Mouse (Mus musculus) adrenal gland, adult 2 months (tissue): Measurements from ENCODE around the gene Impad1. TPM values are rescaled to one million over a fixed set of nuclear protein-coding genes. Genes with fewer than 3 reads are reported as not detected.
A peak's percentile ranks its signal among the peaks of the same experiment; 100 is the strongest.

Experiments
- DNase-seq: peaks from one replicate; pipeline ENCODE4 v3.0.0; 2021
- long read RNA-seq: library from polyadenylated mRNA; stranded (forward); transcript quantifications from one replicate; pipeline ENCODE4 v2.0.0, GENCODE M21; 2021
- polyA plus RNA-seq: library from polyadenylated mRNA; depleted of rRNA; stranded (reverse); fragments of >200 nt; gene quantifications from 2 replicates; pipeline ENCODE4 v1.2.3, GENCODE M21; 2012; rRNA removed
- total RNA-seq, 2 experiments: library from RNA; stranded (reverse); gene quantifications; 2 replicates each; pipeline ENCODE4 v1.2.3; 2021

Impad1 gene
- 10 to 100 TPM; 31.3 to 36.6 TPM for total RNA-seq
- 9.8 and 9.9 TPM in 2 replicates for polyA plus RNA-seq
- long read RNA-seq, full-length matches to known transcripts: 7 of 7 reads
- long read RNA-seq, partial matches to known transcripts: 0 of 7 reads
- long read RNA-seq, other reads (novel, unspliced or antisense): 0 of 7 reads

GRCm38 (mm10) chr4:4792992-4793834, at the start of gene Impad1:
Gene Impad1, minus strand, starts transcription at chr4:4793355.
- peak; percentile 94 for DNase-seq

GRCm38 (mm10) chr4:4840145-4840544, 47.0 kb upstream of the Impad1 start:
- no peak for DNase-seq

DNA sequence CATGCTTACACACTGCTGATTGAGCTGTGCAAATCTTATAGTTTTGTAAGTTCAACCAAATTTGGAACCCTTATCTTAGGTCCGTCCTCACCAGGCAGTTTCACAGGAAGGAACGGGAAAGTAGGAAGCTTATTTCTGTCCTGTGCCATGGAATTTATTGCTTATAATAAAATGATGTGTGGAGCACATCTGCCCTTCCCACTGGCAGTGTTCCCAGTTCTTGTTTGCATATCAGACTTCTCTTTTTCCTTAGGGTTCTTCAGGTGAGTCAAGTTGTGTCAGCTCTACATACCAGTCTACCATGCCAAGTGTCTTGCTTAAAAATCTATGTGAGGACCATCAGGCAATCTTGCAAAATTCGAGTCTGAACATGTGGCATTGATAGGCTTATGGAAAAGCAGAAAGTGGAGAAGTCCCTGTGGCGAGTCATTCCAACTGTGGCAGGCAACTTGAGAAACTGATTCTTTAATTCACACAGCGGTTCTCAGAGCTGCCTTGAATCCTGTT, 40.7 kb upstream of the Impad1 start:
- no peak for DNase-seq

DNA sequence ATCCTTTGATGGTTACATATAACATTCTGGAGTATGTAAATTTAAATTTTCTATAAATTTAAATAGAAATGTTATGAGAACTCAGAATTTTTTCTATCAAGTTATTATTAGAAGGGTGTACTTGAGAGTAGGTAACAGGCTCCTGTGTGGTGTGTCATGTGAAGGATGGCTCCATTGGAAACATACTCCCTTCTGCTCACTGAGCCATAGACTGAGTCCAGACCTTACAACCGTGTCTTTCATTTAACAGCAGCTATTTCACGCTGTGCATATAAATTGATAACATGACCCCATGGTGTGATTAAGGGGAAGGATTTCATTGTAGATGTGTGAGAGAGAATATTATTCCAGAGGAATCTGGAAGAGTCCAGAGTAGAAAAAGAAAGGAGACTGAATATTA, 35.0 kb upstream of the Impad1 start:
- no peak for DNase-seq

GRCm38 (mm10) chr4:4822119-4822518, 29.0 kb upstream of the Impad1 start:
- DNase-seq: no peak

DNA sequence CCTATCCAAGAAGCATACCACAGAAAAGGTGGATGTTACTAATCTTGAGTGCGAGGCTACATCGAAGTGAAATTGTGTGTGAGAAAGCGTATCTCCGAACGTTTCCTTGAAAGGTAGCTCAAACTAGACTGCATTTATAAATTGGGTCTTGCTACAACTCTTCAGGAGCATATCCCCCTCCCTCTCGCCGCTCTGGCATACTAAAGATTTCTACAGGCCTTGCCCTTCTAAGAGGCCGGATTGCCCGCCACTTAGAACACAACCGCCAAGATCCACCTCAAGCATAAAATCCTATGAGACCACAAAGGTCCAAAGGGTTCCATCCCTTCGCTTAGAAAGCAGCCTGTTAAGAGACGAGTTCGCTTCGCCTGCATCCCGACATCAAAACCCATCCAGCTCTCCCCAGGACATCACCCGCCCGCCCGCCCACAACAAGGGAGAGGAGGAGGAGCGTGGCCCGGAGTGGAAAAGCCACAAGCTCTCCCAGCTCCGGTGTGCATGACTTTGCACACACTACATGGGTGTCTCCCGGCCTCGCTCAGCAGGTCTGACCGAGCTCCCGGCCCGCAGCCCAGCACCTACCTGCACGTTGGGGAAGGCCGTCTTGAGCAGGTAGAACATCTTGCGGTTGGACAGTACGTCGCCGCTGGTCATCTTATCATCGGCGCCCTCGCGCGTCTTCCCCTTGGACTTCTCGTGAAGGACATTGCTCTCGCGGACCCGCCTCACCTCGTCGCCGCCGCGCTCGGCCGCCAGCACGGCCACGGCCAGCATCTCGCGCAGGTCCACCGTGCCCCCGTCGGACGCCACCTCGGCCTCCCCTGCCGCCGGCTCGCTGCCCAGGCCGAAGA, 789 bp downstream of the Impad1 start:
- peak; percentile 77 for DNase-seq

DNA sequence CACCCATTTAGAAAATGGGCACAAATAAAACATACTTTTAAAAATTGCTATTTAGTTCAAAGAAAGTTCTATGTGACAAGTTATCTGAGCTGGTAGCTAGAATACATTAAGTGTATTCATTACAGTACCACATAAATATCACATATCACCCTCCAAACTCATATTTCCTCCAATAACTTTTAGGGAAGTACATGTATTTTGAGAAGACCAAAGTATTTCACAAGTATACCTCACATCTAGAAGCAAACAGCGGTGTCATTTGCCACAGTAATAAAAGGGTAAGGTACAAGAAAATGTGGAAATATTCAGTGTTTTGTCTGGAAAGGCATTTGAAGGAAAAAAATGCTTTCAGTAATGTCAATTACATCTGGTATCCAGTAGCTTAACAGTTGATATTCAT, 2.0 kb downstream of the Impad1 start:
- no peak for DNase-seq

- DNase-seq: no peak
Measured at GRCm38 (mm10) chr4:4785169-4785568, 8.0 kb downstream of the Impad1 start.

DNA sequence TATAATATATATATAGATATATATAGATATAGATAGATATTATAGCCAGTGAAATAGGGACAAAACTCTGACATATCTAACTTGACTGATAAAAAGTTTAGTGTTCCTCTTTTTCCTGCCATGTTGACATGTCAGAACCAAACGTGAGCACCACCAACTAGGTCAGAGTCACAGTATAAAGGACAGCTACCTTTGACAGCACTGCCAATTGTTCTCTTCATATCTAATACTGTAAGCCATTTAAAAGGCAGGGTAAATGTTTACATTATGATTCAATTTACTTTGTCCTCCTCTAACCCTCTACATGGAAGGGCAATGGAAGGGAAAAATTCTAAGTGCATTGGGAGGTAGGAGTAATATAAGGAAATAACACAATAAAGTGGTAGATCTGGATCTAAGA, 8.8 kb downstream of the Impad1 start:
- no peak for DNase-seq

DNA sequence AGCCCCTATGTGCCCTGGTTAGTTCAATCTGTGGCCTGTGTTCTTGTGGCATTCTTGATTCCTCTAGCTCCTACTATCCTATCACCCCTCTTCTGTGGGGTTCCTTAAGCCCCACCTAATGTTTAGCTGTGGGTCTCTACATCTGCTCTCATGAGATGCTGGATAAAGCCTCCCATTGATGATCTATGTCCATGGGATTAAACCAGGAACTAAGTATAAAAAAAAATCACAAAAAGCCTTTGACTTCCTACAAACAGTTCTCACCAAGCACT, 9.5 kb downstream of the Impad1 start:
- DNase-seq: no peak

GRCm38 (mm10) chr4:4782882-4783685, 10.1 kb downstream of the Impad1 start:
- DNase-seq: no peak

GRCm38 (mm10) chr4:4779265-4779770, 13.8 kb downstream of the Impad1 start:
- DNase-seq: no peak

GRCm38 (mm10) chr4:4771523-4772114, 21.5 kb downstream of the Impad1 start:
- DNase-seq: no peak

- DNase-seq: no peak
Measured at GRCm38 (mm10) chr4:4765806-4766205, 27.3 kb downstream of the Impad1 start.

DNA sequence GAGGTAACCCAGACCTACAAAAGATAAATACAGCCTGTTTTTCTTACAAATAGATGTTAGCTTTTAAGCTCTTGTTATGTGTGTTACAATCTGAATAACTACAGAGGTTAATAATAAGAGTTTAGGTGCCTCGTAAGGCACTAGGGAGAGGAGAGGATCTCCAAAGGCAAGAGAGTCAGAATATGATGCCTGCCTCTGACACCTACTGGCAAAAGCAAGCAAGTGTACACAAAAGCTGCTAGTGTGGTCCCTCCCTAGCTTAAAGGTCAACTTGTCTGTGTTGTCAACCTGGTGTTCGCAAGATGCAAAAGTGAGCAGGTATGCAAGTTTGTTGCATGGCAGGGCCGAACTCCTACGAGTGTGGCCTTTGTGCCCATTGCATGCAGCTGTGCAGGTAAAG, 34.8 kb downstream of the Impad1 start:
- DNase-seq: no peak

GRCm38 (mm10) chr4:4729427-4729826, 63.7 kb downstream of the Impad1 start:
- peak; percentile 20 for DNase-seq

DNA sequence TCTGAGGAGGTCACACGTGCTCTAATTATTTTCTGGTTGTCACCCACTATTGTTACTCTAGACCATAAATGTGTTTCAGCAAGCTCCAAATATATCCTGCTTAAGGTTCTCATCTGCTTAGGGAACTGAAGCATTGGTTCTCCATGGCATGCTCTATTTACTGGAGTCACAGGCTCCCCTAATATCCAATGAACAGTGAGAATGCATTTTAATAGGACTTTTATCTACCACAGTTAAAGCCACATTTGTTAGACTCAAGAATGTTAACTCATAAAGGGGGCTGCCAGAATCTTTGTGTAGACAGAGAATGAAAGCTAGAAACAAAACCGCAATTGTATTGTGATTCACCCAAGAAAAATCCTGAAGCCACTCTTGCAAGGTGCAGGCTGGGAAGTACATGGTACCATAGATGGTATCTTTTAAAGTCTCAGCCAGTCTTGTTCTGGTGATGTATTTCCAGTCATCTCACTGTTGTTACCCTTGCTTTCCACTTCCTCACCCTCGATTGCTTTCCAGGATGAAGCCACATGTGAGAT, 66.8 kb downstream of the Impad1 start:
- no peak for DNase-seq

DNA sequence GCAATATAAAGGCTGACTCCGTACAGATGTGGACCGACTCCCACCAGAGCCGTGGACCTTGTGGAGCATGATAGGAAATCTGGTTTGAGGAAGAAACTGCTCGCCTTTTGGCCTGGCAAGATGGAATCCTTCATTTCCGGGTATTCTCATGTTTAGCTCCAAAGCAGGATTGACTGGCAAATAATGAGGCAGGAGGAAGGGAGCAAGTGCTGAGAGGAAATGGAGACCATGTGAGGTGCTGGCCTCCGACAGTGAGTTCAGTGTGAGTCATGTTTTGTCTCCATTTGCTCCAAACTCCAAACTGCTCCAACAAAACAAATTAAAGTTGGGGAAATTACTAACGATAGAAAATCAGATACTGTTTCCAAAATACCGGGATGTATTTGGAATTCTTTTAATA, 69.3 kb downstream of the Impad1 start:
- DNase-seq: no peak

GRCm38 (mm10) chr4:4722081-4722480, 71.1 kb downstream of the Impad1 start:
- DNase-seq: no peak

DNA sequence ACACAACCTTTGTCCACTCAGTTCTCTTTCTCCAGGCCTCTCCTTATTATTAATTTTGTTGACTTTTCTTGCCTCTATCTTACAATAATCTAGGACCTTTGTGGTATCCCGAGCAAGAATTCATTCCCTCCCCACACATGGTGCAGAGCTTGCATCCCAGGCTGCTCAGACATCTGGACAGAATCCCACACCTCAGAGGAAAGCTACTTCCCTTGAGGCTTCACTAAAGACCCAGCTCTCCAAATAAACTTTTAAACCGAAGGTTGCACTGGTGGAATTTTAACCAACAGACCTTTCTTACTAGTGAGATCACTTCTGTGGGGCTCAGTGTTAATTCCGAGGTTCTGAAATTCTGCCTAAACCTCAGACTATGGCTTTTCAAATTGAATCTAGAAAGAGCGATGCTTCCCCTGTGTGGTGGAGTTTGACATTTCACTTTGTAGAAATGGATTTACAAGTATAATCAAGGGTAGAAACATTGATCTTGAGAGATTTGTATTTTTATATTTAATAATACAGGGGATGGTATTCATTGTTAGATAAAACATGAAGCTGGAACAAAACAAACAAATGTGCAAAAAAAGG, 75.3 kb downstream of the Impad1 start:
- DNase-seq: no peak
